Mouse (Mus musculus): ENCODE measurements around the gene Itpr1.

GRCm38 (mm10) chr6:108313997-108314396 lies 101.1 kb downstream of the Itpr1 start:
- TF ChIP-seq CTCF (IDR thresholded peaks at IDR 0.05; ENCODE audit: insufficient read depth, low read length) = no peak
- TF ChIP-seq POLR2A (IDR thresholded peaks at IDR 0.05; ENCODE audit: borderline replicate concordance, extremely low read depth, low read depth, low read length) = no peak

All from lung, adult 2 months (tissue).